Mouse (Mus musculus): ENCODE data around the gene Sema3f.

The Sema3f gene

DNA sequence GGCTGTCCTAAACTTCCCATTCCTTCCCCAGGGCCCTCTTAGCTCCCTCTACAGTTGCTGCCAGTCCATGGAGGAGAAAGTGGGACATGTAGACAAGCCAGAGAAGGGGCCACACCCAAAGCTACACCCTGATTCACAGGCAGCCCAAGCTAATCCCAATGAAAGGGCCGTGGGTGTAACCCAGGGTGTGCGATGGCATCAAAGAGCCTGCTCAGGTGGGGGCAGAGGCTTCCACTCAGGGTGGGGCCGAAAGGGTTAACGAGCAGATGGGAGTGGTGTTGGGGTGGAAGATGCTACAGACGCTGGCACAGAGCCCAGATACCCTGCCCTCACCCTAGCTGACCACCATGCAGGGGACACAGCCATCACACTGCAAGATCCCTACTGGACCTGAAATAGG is 17.5 kb downstream of the Sema3f start:
- DNase-seq (ENCODE audit: low read depth), result no peak

- peak; percentile 33 for DNase-seq (ENCODE audit: low read depth)
These were observed 19.9 kb downstream of the Sema3f start for GRCm38 (mm10) chr9:107690391-107690790.

DNA sequence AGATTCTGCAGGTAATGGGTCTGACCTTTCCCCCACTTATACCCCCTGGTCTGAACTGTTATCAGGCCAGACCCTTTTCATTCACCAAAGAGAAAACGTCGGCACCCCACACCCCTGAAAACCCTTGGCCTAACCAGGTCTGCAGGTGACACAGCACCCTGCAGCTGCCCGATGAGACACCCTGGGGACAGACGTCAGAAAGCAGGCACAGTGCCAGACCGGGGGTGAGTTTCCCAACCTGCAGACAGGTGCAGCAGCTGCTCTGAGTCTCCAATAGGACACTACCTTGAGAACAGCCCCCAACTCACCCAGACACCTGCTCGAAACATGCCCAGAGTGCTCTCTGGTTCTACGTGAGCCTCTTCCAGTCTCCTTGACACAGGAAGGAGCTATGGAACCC is 21.3 kb downstream of the Sema3f start:
- DNase-seq (ENCODE audit: low read depth), result no peak

GRCm38 (mm10) chr9:107688415-107688814 is 21.9 kb downstream of the Sema3f start:
- DNase-seq (ENCODE audit: low read depth), result no peak

DNA sequence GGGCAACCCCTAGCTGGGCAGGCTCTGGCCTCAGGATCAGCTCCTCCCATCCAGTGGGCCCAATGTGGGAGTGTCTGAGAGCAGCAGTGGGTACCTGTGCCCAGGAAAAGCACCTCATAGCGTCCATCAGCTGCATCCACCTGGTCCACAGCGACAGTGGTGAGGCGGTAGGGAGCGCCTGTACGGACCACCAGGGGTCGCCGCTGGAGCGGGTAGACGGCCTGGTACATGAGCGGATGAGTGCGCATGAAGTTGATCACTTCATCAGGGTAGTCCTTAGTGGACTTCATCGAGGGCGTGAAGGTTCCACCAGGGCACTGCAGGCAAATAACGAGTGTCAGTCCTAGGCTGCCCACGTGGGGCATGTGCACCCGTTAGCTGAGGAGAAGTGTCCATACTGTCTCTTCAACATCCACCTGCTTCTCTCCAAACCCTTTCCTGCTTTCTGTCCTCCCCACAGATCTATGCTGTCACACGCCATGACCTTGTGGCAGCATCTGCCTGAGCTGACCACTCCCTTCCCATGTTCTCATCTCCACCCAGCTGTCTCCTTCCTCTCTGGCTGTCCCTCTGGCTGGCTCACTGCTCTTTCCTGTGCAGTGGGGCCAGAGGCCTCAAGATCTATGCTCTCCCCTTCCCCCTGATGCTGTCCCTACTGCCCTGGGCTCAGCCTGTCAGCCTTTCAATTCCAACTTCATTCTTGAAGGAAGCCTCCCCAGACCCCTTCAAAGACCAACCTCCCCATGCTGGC is 24.9 kb downstream of the Sema3f start:
- DNase-seq (ENCODE audit: low read depth), result peak; percentile 55

GRCm38 (mm10) chr9:107682405-107682804 is 27.9 kb downstream of the Sema3f start:
- DNase-seq (ENCODE audit: low read depth), result no peak

DNA sequence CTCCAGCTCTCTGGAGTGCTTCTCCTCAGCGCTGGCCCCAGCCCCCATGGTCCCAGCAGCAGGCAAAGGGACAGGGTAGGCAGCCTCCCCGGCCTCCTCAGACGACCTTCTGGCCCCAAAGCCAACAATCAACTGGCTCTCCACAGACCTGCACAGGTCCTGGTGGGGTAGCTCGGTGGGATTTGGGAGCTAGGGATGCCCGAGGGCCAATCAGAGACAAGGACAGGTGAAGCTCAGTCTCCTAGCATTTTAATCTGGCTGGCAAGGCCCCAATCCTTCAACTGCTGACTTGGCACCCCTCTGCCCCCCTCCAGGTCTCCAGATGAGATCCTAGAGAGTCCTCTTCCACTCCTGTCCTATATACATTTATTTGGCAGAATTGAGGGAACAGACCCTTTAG is 30.8 kb downstream of the Sema3f start, which contains the start of gene Gnat1:
Gene Gnat1 (minus strand): TSS at position 212 of the 400 bp plus-strand sequence.
- DNase-seq (ENCODE audit: low read depth), result no peak

GRCm38 (mm10) chr9:107678861-107679260 is 31.4 kb downstream of the Sema3f start:
- DNase-seq (ENCODE audit: low read depth), result no peak

DNA sequence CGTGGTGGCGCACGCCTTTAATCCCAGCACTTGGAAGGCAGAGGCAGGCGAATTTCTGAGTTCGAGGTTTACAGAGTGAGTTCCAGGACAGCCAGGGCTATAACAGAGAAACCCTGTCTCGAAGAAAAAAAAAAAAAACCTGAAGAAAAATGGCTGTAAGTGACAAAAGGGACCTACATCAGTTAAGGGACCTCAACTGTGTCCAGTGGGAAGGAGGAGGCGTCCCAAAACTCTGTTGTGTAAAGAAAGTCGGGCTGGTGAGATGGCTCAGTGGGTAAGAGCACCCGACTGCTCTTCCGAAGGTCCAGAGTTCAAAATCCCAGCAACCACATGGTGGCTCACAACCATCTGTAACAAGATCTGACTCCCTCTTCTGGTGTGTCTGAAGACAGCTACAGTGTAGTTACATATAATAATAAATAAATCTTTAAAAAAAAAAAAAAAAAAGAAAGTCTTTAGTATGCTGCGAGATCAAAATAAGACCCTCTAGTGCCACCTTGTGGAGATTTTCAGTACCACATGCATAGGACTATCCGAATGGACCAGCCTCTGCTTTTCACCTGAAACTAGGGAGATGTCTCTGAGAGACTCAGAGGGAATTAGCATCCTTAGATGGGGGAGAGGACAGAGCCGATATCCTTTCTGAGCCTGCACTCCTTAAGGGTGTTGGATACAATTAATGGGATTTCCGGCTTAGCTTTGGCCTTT is 32.3 kb downstream of the Sema3f start:
- DNase-seq (ENCODE audit: low read depth), result peak; percentile 93

- peak; percentile 84 for DNase-seq (ENCODE audit: low read depth)
These were observed 33.0 kb downstream of the Sema3f start for GRCm38 (mm10) chr9:107677091-107677784.

DNA sequence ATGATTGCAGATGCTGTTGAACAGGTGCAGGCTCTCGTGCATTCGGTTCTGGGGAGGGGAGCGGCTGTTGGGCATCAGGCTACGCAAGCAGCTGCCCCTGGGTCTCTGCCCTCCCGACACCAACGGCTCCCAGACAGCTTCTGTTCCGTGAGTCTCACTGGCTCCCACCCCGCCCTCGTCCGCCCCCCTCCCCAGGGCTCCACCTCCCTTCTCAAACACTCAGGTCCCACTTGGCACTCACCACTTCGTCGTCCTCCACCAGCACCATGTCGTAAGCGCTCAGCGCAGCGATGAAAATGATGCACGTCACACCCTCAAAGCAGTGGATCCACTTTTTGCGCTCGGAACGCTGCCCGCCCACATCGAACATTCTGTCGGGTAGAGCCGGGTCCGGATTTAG is 34.0 kb downstream of the Sema3f start:
- peak; percentile 64 for DNase-seq (ENCODE audit: low read depth)

- peak; percentile 78 for DNase-seq (ENCODE audit: low read depth)
These were observed 34.5 kb downstream of the Sema3f start for GRCm38 (mm10) chr9:107675671-107676301.

GRCm38 (mm10) chr9:107674609-107675429 is 35.5 kb downstream of the Sema3f start:
- DNase-seq (ENCODE audit: low read depth), result no peak

DNA sequence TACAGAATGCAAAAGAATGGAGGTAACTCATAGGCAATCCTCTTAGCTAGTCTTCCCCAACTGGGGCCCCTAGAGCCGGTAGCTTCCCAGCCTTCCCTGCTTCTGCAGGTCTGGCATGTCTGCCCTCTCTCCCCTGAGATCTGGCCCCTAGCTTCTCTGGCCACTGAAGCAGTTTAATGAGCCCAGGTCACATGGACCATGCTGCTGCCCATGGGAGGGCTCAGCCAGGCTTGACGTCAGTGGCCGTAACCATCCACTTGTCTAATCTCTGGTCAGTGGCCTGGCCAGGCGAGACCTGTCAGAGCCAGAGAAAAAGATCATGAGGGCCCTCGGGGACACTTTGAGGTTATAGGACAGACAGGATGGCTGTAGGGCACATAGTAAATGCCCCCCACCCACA is 40.0 kb downstream of the Sema3f start:
- no peak for DNase-seq (ENCODE audit: low read depth)

DNA sequence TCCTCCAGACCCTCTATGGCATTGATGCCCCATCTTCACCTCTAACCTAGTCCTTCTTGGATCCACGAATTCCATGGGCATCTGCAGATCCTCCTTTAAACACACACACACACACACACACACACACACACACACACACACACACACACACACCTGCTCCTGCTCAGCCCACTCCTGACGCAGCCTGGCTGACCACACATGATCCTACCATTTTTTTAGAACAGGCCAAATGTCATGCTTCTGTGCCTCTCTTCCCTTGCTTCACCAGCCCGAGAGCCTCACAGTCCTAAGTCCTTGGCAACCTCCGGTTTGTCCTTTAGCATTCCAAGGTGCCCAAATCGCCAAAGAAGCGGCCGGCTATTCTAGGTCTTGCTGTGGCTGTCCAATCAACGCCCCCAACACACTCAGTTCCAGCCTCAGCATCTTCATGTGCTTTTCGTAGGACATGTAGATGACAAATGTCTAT is 40.8 kb downstream of the Sema3f start, which contains the start of gene Slc38a3:
Gene Slc38a3 (minus strand): TSS at position 51 of the 466 bp plus-strand sequence.
- DNase-seq (ENCODE audit: low read depth), result no peak

GRCm38 (mm10) chr9:107668916-107669315 is 41.4 kb downstream of the Sema3f start:
- DNase-seq (ENCODE audit: low read depth), result no peak

- no peak for DNase-seq (ENCODE audit: low read depth)
These were observed 42.3 kb downstream of the Sema3f start for GRCm38 (mm10) chr9:107668011-107668410.

DNA sequence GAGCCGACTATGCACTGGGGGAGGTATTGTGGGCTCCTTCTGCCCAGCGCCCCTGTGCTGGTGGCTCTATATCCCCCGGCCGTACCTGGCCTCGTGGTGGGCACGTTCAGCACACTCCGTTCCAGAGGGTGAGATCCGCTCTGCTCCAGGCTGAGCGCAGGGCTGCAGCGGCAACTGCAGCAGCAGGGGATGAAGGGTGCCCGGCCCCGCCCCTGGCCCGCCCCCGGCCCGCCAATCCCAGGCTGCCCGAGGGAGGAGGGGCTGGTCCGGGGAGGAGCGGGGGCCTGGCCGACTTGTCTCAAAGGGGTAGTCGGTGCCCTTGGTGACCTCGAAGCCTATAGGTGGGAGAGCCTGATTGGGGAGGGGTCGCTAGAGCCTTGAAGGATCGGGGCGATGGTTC is 43.1 kb downstream of the Sema3f start:
- no peak for DNase-seq (ENCODE audit: low read depth)

DNA sequence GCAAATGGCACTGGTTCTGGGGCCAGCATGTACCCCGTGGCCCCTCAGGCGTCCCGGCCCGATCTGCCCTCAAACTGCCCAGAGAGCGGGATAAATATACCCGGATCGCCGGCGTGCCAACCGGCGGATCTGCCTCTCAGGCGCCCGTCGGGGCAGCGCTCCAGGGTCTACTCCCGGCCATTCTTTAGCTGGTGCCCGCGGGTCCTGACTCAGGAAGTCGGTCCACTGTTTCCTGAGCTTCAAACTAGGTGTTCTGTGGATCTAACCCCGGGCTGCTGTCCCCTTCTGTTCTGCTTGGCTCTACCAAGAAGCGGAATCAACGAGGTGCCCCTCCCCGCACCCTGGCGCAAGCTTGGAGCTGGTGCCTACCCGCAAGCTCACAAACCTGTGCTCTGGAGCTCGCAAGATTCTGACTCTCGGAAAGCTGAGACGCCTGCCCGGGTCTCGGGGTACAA is 43.5 kb downstream of the Sema3f start:
- DNase-seq (ENCODE audit: low read depth), result no peak

GRCm38 (mm10) chr9:107665308-107665707 is 45.0 kb downstream of the Sema3f start:
- no peak for DNase-seq (ENCODE audit: low read depth)

- DNase-seq (ENCODE audit: low read depth), result no peak
These were observed 46.8 kb downstream of the Sema3f start for GRCm38 (mm10) chr9:107663525-107663924.

Data from induced T-regulatory cell, adult 2 months (primary cell).